Mouse (Mus musculus) left cerebral cortex, postnatal 14 days (tissue): ENCODE data around the gene Olfr124. TPM values are rescaled to one million over a fixed set of nuclear protein-coding genes. Genes with fewer than 3 reads are reported as not detected.

Source experiments
- DNase-seq, 2 experiments: peaks; one replicate each; pipeline ENCODE4 v3.0.0; 2021 to 2022; ENCODE audit warnings: low spot score in 2 of 2, mixed read lengths in 1 of 2
- intact Hi-C: fragments of 180-260 bp; cut with DNase I; formaldehyde crosslinking; loops from one replicate; pipeline ENCODE4 v1.15.1; 2025
- long read RNA-seq, 2 experiments: library from polyadenylated mRNA; stranded (forward); transcript quantifications; one replicate each; pipeline ENCODE4 v2.0.0; 2021
- total RNA-seq, 2 experiments: library from RNA; stranded (reverse); gene quantifications; 2 replicates each; pipeline ENCODE4 v1.2.3; 2021

The Olfr124 gene
- total RNA-seq = not detected
- long read RNA-seq, experiment 1 = 0 reads
- long read RNA-seq, experiment 2 = 0 reads

GRCm38 (mm10) chr17:37799588-37799987, at the start of gene Olfr124:
Olfr124 (plus strand) TSS chr17:37799888.
- no peak for DNase-seq
- intact Hi-C loops = no loop called here

DNA sequence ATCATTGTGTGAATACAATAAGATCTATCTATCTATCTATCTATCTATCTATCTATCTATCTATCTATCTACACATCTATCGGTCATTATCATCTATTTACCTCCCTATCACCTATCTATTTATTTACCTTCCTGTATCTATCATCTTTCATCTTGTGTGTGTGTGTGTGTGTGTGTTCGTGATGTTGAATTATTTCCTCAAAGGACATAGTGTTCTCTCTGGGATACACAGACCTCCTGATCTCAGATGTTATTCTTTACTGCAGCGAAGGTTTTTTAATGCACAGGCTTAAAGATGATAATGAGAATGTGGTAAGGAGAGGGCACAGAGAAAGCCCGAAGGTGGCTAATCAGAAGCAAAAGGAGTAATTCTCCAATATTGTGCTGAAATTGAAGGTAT, 31.4 kb upstream of the Olfr124 start, which contains the start of gene Olfr122:
TSS of gene Olfr122 (plus strand) at position 301 of the 400 bp plus-strand sequence.
- DNase-seq = no peak
- intact Hi-C loops = no loop called here

GRCm38 (mm10) chr17:37793229-37793628, 6.5 kb upstream of the Olfr124 start, which contains the start of gene Olfr123:
Olfr123 (plus strand) TSS chr17:37793529.
- intact Hi-C loops = no loop called here

GRCm38 (mm10) chr17:37832649-37833048, 33.0 kb downstream of the Olfr124 start, which contains the start of gene Olfr125:
Olfr125 (plus strand) TSS chr17:37832949.
- DNase-seq = no peak
- intact Hi-C loops = no loop called here

More at GRCm38 (mm10) chr17:37793229-37793628, 6.5 kb upstream of the Olfr124 start, which contains the start of gene Olfr123:
- DNase-seq = no peak

GRCm38 (mm10) chr17:37847183-37847582, 47.5 kb downstream of the Olfr124 start, which contains the start of gene Olfr126:
Olfr126 (plus strand) TSS chr17:37847483.
- intact Hi-C loops = no loop called here

More at GRCm38 (mm10) chr17:37847183-37847582, 47.5 kb downstream of the Olfr124 start, which contains the start of gene Olfr126:
- DNase-seq = no peak

Other genes with a start within 250 kb of the Olfr124 start
- gene Olfr112, start 230.4 kb upstream of the Olfr124 start, total RNA-seq = not detected
- gene Olfr113, start 222.2 kb upstream of the Olfr124 start, total RNA-seq = not detected
- gene Olfr114, start 207.1 kb upstream of the Olfr124 start, total RNA-seq = not detected
- gene Olfr115, start 172.8 kb upstream of the Olfr124 start, total RNA-seq = not detected
- not detected for gene Olfr116, start 172.7 kb upstream of the Olfr124 start, total RNA-seq
- not detected for gene Olfr117, start 136.1 kb upstream of the Olfr124 start, total RNA-seq
- not detected for gene Olfr118, start 132.9 kb upstream of the Olfr124 start, total RNA-seq
- gene Olfr119, start 103.3 kb upstream of the Olfr124 start, total RNA-seq = not detected
- gene Olfr120, start 78.1 kb upstream of the Olfr124 start, total RNA-seq = not detected
- gene Olfr121, start 51.0 kb upstream of the Olfr124 start, total RNA-seq = not detected
- not detected for gene Olfr122, start 31.3 kb upstream of the Olfr124 start, total RNA-seq
- gene Olfr123, start 6.4 kb upstream of the Olfr124 start, total RNA-seq = not detected
- not detected for gene Olfr125, start 33.1 kb downstream of the Olfr124 start, total RNA-seq
- gene Olfr126, start 47.6 kb downstream of the Olfr124 start, total RNA-seq = not detected
- not detected for gene Olfr127, start 100.5 kb downstream of the Olfr124 start, total RNA-seq
- gene Olfr128, start 120.7 kb downstream of the Olfr124 start, total RNA-seq = not detected
- not detected for gene Olfr761, start 153.2 kb downstream of the Olfr124 start, total RNA-seq